Mouse (Mus musculus): ENCODE measurements at regions not wholly inside any gene's neighbourhood (a gene's known extent, or its start where the extent isn't known, plus 50 kb on each side); places are given as distances from the start of the nearest gene placed in this dataset.

GRCm38 (mm10) chr8:11061711-11062110 is 53.5 kb upstream of the Irs2 start:
- TF ChIP-seq POLR2A (IDR thresholded peaks at IDR 0.05; ENCODE audit: low read depth, low read length): no peak
- no peak for TF ChIP-seq CTCF (conservative IDR thresholded peaks at IDR 0.05; ENCODE audit: insufficient read depth, insufficient read length, low read depth, low read length)
